Mouse (Mus musculus): ENCODE measurements around the gene Hmgb3.

DNA sequence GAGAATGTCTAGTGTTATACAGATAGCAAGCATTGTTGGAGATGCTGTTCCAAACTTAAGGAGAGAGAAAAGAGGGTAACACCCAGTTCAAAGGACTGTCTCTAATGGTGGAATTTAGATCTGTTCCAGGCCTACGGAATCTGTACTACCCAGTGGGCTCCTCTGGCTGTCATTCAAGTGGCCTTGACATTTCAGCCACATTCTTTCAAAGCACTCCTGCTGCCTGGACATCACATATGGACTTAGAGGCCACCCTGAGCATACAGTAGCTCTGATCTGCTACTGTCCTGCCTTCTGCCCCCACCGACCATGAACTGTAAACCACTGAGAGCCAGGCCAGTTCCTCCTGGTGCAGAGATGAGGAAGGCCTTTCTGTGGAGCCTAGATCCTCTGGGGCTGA, 17.9 kb upstream of the Hmgb3 start:
- TF ChIP-seq REST (IDR thresholded peaks at IDR 0.05; ENCODE audit: insufficient read depth, insufficient read length) (no peak), POLR2A (IDR thresholded peaks at IDR 0.05; ENCODE audit: insufficient read length, low read depth) (no peak), E2F4 (IDR thresholded peaks at IDR 0.05; ENCODE audit: insufficient read depth) (no peak), CEBPB (IDR thresholded peaks at IDR 0.05; ENCODE audit: insufficient read depth, poor library complexity, severe bottlenecking) (no peak), POLR2AphosphoS2 (IDR thresholded peaks at IDR 0.05; ENCODE audit: insufficient read length, low read depth) (no peak), SRF (IDR thresholded peaks at IDR 0.05; ENCODE audit: control insufficient read depth, insufficient read length, low read depth) (no peak), MYOD1 (IDR thresholded peaks at IDR 0.05; ENCODE audit: control insufficient read depth in 1 of 3, insufficient read length in 2 of 3, low read depth in 2 of 3) (no peak), MAX (IDR thresholded peaks at IDR 0.05; ENCODE audit: low read depth) (no peak), USF1 (IDR thresholded peaks at IDR 0.05; ENCODE audit: low read depth) (no peak)
